Mouse (Mus musculus): ENCODE measurements around the gene Tmeff2.

GRCm38 (mm10) chr1:51089803-51090202 is 189.4 kb downstream of the Tmeff2 start:
- TF ChIP-seq CTCF (IDR thresholded peaks at IDR 0.05; ENCODE audit: insufficient read depth, low read depth, low read length): no peak
- TF ChIP-seq POLR2A (IDR thresholded peaks at IDR 0.05; ENCODE audit: insufficient read depth, low read depth, low read length): no peak

All from olfactory bulb, adult 2 months (tissue).